Mouse (Mus musculus) hindbrain, postnatal 0 days (tissue): ENCODE results near the gene Zdhhc4. TPM values are rescaled to one million over a fixed set of nuclear protein-coding genes. Genes with fewer than 3 reads are reported as not detected.

Source experiments
- ATAC-seq: fragments of 200-750 bp; cut with Nextera tagmentation; 2 replicates; pipeline ENCODE4 v1.8.0; 2017; ENCODE audit warnings: mild to moderate bottlenecking, moderate TSS enrichment, moderate library complexity
- DNase-seq: peaks from one replicate; pipeline ENCODE4 v3.0.0-alpha.2; 2015; ENCODE audit warnings: low spot score
- H3K27ac ChIP-seq: fragments of 300-500 bp; sonication (generic); 2 replicates; pipeline ENCODE4 v1.5.1; 2014; ENCODE audit warnings: mild to moderate bottlenecking
- H3K27me3 ChIP-seq: fragments of 300-500 bp; sonication (generic); 2 replicates; pipeline ENCODE4 v1.6.1; 2014; ENCODE audit warnings: low read length, mixed read lengths; ENCODE audit not compliant: insufficient read depth
- H3K36me3 ChIP-seq: fragments of 300-500 bp; sonication (generic); 2 replicates; pipeline ENCODE4 v1.6.1; 2014; ENCODE audit warnings: low read length, mixed read lengths; ENCODE audit not compliant: insufficient read depth
- H3K4me1 ChIP-seq: fragments of 300-500 bp; sonication (generic); 2 replicates; pipeline ENCODE4 v1.6.1; 2014; ENCODE audit warnings: antibody characterized with exemption, low read length, mixed read lengths; ENCODE audit not compliant: insufficient read depth
- H3K4me2 ChIP-seq: fragments of 300-500 bp; sonication (generic); 2 replicates; pipeline ENCODE4 v1.6.1; 2014; ENCODE audit warnings: low read depth, mild to moderate bottlenecking, low read length, moderate library complexity, mixed read lengths
- H3K4me3 ChIP-seq: fragments of 300-500 bp; sonication (generic); 2 replicates; pipeline ENCODE4 v1.5.1; 2014; ENCODE audit warnings: low read length
- H3K9ac ChIP-seq: fragments of 300-500 bp; sonication (generic); replicated peaks from 2 replicates; pipeline ENCODE4 v1.6.1; 2014; ENCODE audit warnings: mild to moderate bottlenecking, low read length, moderate library complexity, mixed read lengths
- H3K9me3 ChIP-seq: fragments of 300-500 bp; sonication (generic); 2 replicates; pipeline ENCODE4 v1.6.1; 2016; ENCODE audit warnings: low read length, mixed read lengths
- CTCF ChIP-seq: IDR thresholded peaks from 2 replicates; pipeline ENCODE4 v1.5.1; 2016; ENCODE audit warnings: antibody characterized with exemption, control low read depth, low read depth
- WGBS: fragments of 180-500 bp; shearing (Covaris S2); extraction: QIAGEN DNeasy Blood & Tissue Kit; methylation state at CpG from one replicate; pipeline ENCODE4 v1.1.7; 2014; 5-methylcytosine and 5-hydroxymethylcytosine counted together
- polyA plus RNA-seq: library from polyadenylated mRNA; unstranded; fragments of >200 nt; fragmentation: Nextera tagmentation; extraction: Ambion mirVana; gene quantifications from 2 replicates; pipeline ENCODE4 v1.2.1, GENCODE M21; 2015
- total RNA-seq: library from RNA; depleted of rRNA; stranded (reverse); fragments of >200 nt; gene quantifications from 2 replicates; pipeline ENCODE4 v1.2.3, GENCODE M21; 2014; rRNA removed

The Zdhhc4 gene
- total RNA-seq (79.6 and 84.4 TPM in 2 replicates), polyA plus RNA-seq (92.1 and 96.7 TPM in 2 replicates)

DNA sequence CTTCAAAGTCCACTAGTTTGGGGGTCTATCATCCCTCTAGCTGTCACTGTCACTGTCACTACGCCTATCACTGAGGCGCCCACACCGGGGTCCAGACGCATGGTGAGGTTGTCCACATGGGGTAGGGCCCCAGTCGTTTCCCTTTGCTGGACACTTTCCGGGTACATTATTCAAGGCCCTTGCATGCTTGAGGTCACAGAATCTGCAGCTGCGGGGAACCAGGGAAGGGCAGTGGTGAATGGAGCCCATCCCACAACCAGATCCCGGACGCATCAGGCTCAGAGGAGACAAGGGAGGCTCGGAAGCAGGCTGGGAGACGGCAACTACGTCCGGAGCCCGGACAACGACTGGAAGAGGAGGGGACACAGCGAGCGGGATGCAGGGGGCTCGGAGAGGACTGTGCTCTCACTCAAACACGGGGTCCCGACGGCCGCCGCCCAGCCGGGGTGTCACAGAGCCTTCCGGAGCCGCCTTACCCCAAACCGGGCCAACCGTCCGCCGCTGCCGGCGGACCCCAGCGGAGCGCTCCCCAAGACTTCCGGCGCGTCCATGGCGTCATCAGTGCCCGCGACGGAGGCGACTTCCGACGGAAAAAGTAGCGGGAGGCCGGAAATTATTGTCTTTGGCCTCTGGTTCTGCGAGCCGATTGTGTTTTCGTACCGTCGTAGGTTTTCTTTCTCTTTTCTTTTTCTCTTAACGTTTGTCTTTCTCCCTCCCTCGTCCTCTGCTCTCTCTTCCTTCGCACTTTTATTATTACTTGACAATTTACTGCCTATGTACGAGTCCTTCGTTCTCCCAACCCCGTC lies at the start of gene Zdhhc4:
Gene Zdhhc4, minus strand, starts transcription at position 567 of the 806 bp plus-strand sequence.
- Histone ChIP-seq H3K4me3 (peak within 1 kb of the TSS; percentile 80), H3K9ac (peak within 1 kb of the TSS; percentile 87), H3K9me3 (no peaks in the 10 kb centered on the region), H3K36me3 (peaks cover 25% of the 10 kb centered on the region), H3K4me1 (peaks cover 9% of the 10 kb centered on the region; the same call in 1 of the 2 replicates), H3K4me2 (peak within 1 kb of the TSS; percentile 90), H3K27ac (peak within 1 kb of the TSS; percentile 79), H3K27me3 (no peaks in the 10 kb centered on the region)
- TF ChIP-seq CTCF, result no peak
- ATAC-seq (peak; percentile 80), DNase-seq (peak; percentile 97)
- WGBS, result under 1% methylated on average over 57 of the region's 57 CpGs

DNA sequence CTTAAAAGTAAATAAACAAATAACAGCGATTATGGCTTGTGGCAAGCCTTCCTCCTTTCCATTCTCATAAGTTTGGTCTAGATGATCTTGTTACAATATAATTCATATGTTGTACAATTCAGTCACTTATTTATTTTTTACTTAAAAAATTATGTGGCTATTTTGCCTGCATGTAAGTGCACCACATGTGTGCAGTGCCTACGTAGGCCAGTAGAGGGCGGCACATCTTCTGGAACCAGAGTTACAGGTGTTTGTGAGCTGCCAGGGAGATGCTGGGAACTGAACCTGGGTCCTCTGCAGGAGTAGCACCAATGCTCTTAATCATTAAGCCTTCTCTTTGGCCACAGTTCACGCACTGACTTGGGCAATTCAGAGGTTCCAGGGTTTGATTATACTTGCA lies 47.1 kb upstream of the Zdhhc4 start:
- no peak for ATAC-seq
- Histone ChIP-seq H3K9me3 (no peaks in the 10 kb centered on the region), H3K9ac (no peak overlapping the region), H3K27me3 (peaks cover 23% of the 10 kb centered on the region), H3K27ac (no peak overlapping the region), H3K4me2 (no peak overlapping the region), H3K36me3 (no peaks in the 10 kb centered on the region), H3K4me3 (no peak overlapping the region), H3K4me1 (peaks cover 4% of the 10 kb centered on the region; the same call in 1 of the 2 replicates)
- 86% methylated on average over 4 of the region's 4 CpGs for WGBS
- peak; percentile 42 for TF ChIP-seq CTCF
- DNase-seq, result no peak

DNA sequence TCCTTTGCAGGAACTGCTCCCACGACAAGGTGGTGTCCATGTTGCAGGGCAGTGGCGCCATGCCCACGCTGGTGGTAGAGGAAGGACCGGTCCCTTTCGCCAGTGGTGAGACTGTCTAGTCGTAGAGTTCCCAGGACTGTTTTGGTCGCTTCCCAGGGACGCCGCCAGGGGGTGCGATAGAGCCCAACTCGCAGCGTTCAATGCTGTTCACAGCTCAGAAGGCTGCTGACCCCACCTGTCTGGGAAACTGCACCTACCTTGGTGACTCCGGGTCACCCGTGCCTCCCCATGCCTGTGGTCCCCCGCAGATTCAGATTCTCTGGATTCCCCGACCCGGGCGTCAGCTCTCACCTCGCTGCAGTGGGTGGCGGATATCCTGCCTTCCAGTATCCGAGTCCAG lies 46.2 kb upstream of the Zdhhc4 start:
- H3K27me3 ChIP-seq, result peaks cover 28% of the 10 kb centered on the region
- WGBS, result 6% methylated on average over 21 of the region's 21 CpGs

GRCm38 (mm10) chr5:143372818-143373217 lies 43.8 kb upstream of the Zdhhc4 start:
- H3K27me3 ChIP-seq, result peaks cover 28% of the 10 kb centered on the region
- under 1% methylated on average over 35 of the region's 35 CpGs for WGBS
- H3K27ac ChIP-seq, result no peak overlapping the region
- peak overlapping the region; percentile 55 for H3K4me2 ChIP-seq
- peak overlapping the region; percentile 37 for H3K4me3 ChIP-seq
- TF ChIP-seq CTCF, result peak; percentile 65
- peak; percentile 60 for ATAC-seq
- H3K4me1 ChIP-seq, result peaks cover 14% of the 10 kb centered on the region; the same call in 1 of the 2 replicates
- H3K36me3 ChIP-seq, result no peaks in the 10 kb centered on the region
- peak overlapping the region; percentile 39 for H3K9ac ChIP-seq
- no peaks in the 10 kb centered on the region for H3K9me3 ChIP-seq
- DNase-seq, result peak; percentile 60

More for the DNA sequence above, 46.2 kb upstream of the Zdhhc4 start:
- peak; percentile 83 for TF ChIP-seq CTCF
- no peak overlapping the region for H3K27ac ChIP-seq
- peak overlapping the region; percentile 47 for H3K4me2 ChIP-seq
- DNase-seq (peak; percentile 69), ATAC-seq (peak; percentile 47; the same call in 1 of the 2 replicates)
- H3K4me3 ChIP-seq, result peak overlapping the region; percentile 21
- H3K9ac ChIP-seq, result no peak overlapping the region
- H3K4me1 ChIP-seq, result peaks cover 7% of the 10 kb centered on the region; the same call in 1 of the 2 replicates
- H3K9me3 ChIP-seq, result no peaks in the 10 kb centered on the region
- H3K36me3 ChIP-seq, result no peaks in the 10 kb centered on the region

GRCm38 (mm10) chr5:143371146-143371510 lies 42.1 kb upstream of the Zdhhc4 start:
- H3K36me3 ChIP-seq, result no peaks in the 10 kb centered on the region
- ATAC-seq, result no peak
- 30% methylated on average over 4 of the region's 4 CpGs for WGBS
- no peaks in the 10 kb centered on the region for H3K9me3 ChIP-seq
- no peak overlapping the region for H3K4me3 ChIP-seq
- TF ChIP-seq CTCF, result no peak
- no peak for DNase-seq
- H3K27me3 ChIP-seq, result peaks cover 28% of the 10 kb centered on the region
- H3K4me2 ChIP-seq, result no peak overlapping the region
- no peak overlapping the region for H3K9ac ChIP-seq
- peaks cover 14% of the 10 kb centered on the region; the same call in 1 of the 2 replicates for H3K4me1 ChIP-seq
- H3K27ac ChIP-seq, result no peak overlapping the region

DNA sequence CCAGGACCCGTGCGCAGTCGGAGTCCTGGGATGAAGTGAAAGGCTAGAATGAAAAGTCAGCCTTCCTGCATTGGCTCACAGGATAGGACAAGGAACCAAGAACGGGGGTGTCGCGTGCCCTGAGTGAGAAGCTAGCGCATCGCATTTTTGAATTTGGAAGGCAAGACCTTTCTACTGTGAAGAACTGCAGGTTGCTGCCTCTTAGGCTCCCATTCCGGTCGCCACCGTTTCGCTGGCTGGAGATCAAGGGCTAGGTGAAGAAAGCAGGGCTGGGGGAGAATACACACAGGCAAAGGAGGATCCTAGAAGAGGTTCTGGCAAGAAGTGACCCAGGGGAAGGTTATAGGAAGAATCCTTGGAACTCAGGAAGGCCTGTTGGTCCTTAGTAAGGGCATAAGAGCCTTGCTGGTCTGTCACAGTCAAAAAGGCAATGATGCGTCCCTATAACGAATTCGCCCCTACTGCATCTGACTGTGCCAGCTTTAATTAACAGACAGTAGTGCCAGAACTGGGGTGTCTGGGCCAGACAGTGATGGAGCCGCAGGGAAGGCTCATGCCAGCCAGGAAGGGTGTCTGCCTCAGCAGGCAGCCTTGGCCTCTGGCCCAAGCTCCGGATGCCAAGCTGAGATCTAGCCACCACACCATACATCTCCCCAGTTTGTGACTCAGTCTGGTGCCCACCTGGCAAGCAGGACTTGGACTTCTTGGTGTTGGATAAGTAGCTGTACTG lies 41.5 kb upstream of the Zdhhc4 start:
- Histone ChIP-seq H3K27ac (no peak overlapping the region), H3K36me3 (no peaks in the 10 kb centered on the region), H3K4me1 (peaks cover 14% of the 10 kb centered on the region; the same call in 1 of the 2 replicates), H3K9me3 (no peaks in the 10 kb centered on the region), H3K4me2 (peak overlapping the region; percentile 72), H3K27me3 (peaks cover 28% of the 10 kb centered on the region), H3K4me3 (peak overlapping the region; percentile 39), H3K9ac (peak overlapping the region; percentile 47; the same call in 1 of the 2 replicates)
- WGBS, result 16% methylated on average over 17 of the region's 17 CpGs
- ATAC-seq, result no peak
- peak; percentile 40 for DNase-seq
- no peak for TF ChIP-seq CTCF
